Mouse (Mus musculus) bone marrow macrophage, adult 2 months (primary cell): ENCODE data around the gene Map2k4.

Experiments
- CTCF ChIP-seq: IDR thresholded peaks from 2 replicates; pipeline ENCODE4 v1.5.1; 2012; ENCODE audit warnings: low read depth, mild to moderate bottlenecking, low read length, moderate library complexity
- POLR2A ChIP-seq: IDR thresholded peaks from 2 replicates; pipeline ENCODE4 v1.6.1; 2012; ENCODE audit warnings: mild to moderate bottlenecking, low read depth, low read length, borderline replicate concordance

- no peak for TF ChIP-seq CTCF
- TF ChIP-seq POLR2A = no peak
Measured at GRCm38 (mm10) chr11:65777810-65778209, 10.3 kb downstream of the Map2k4 start.
